Mouse (Mus musculus) heart, postnatal 14 days (tissue): ENCODE data around the gene Ccdc73. TPM values are rescaled to one million over a fixed set of nuclear protein-coding genes. Genes with fewer than 3 reads are reported as not detected.
"Not testable (repeated sequence)": the region's sequence is repeated elsewhere in the genome, so short reads cannot be mapped to it uniquely, and the experiment has no call there.

Experiments used
- DNase-seq, 2 experiments: peaks; one replicate each; pipeline ENCODE4 v3.0.0; 2021 to 2022
- intact Hi-C: fragments of 180-260 bp; cut with DNase I; formaldehyde crosslinking; loops from one replicate; pipeline ENCODE4 v1.15.1; 2025
- total RNA-seq, 2 experiments: library from RNA; stranded (reverse); gene quantifications; 2 replicates each; pipeline ENCODE4 v1.2.3; 2021

The Ccdc73 gene
- total RNA-seq, 2 experiments from 2014 or later, result 3.2 to 4.9 TPM

DNA sequence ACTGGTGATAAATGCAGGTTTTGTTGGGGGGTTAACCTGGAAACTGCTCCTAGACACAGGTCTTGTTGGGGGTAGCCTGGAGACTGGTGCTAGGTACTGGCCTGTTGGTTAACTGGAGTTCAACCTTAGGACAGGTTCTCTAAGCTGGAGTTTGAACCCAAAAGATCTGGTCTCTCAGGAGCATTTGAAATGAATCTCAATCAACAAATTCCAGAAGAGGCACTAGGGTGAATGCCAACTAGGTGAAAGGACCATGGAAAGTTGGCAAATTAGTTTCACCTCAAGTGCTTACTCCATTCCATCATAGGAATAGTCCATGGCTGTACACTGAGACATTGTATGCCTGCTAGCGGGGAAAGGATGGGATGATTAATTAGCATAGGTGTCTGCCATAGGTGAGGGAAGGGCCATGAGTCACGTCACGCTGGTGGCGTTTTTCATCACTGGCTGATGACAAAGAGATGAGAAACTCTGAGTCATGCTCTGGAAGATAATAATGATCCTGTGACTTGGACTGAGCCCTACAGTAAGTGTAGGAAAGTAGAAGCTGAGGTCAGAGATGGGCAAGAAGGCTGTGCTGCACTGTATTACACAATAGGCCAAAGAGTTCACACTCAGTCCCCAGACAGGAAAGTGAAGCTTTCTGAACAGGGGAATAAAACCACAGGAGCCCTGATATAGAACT, 3.3 kb upstream of the Ccdc73 start:
- intact Hi-C loops, result no loop called here
- DNase-seq, result no peak

DNA sequence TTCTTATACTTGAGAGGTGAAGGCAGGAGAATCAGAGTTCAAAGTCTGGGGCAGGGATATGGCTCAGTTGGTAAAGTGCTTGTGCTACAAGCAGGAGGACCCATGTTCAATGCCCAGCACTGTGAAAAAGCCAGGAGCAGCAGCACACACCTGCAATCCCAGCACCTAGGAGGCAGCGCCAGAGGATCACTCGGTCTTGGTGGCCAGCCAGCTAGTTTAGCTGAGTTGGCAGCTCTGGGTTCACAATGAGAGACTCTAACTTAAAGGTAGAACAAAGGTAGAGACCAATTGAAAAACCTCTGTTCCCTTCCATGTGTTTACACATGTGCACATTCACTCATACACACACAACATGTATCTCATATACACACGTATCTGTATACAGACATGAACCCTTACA, 1.5 kb downstream of the Ccdc73 start:
- no peak for DNase-seq
- intact Hi-C loops, result no loop called here

DNA sequence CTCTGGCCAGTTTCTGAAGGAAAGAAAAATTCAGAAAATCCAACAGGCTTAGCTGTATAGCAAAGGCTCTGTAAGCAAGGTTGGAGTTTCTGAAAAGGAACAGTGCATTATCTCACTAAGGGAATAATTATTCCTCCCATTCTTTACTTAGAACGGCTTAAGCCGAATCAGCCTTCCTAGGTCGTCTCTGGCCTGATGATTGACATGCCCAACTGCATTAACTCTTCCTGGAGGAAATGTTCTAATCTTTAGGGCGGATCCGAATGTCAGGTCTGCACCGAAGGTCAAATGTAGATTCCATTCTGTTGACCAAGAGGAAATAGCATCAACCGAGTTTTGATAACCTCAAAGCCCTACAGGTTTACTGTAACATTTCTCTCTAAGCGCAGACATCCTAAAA, 11.2 kb downstream of the Ccdc73 start:
- intact Hi-C loops, result no loop called here
- no peak for DNase-seq

DNA sequence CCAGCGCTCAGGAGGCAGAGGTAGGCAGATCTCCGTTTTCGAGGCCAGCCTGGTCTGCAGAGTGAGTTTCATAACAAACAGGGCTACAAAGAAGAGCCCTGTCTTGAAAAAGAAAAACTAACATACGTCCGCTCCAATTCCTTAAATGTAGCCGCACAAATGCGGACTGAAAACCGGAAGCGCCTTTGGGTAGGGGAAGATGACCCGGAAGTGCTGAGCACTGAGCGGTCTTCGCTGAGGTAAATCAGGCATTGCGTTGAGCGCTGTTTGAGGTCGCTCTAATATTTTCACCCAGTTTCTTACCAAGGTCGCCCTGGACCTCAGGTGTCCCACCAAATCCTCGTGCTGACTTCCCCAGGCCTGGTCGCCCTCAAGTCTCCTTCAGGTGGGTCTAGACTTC, 18.5 kb downstream of the Ccdc73 start:
- no peak for DNase-seq
- intact Hi-C loops, result no loop called here

DNA sequence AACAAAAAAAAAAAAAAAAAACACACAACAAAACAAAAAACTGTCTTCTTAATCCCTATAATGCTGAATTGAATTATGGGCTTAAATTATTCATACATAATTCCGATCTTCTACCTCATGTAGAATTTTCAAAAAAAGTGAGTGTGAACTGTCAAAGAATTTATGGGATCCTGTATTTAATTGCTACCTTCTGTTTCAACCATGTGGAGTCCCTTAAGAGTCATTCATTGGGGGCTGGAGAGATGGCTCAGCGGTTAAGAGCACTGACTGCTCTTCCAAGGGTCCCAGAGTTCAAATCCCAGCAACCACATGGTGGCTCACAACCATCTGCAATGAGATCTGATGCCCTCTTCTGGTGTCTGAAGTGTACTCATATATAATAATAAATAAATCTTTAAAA, 19.7 kb downstream of the Ccdc73 start:
- DNase-seq, intact Hi-C loops: not testable (repeated sequence)

DNA sequence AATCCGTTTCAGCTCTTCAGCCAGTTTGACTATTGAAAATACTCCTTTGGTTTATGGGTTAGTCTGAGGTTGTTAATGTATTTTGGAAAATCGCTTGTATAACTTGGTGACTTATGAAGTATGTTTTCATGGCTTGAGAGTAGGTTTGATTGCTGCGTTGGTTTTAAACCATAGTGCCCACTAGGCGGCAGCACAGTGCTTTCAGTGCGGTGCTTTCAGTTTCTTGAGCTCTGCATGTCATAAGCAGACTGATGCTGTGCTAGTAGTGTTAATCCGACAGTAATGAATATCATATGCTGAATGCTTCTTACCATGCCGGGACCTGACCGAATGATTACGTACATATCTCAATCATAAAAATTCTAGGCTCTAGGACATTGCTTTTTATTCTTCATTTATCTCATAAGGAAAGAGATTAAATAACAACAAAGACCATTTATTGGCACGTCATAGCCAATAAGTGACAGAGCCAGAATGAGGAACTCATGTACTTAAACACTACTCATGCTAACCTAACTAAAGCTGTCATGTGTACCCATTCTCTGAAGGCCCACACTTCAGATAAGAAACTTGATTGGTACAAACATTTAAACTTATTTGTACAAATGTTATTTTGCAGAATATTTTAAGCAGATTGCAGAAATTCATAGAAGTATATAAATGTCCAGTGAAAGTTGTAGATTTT, 20.4 kb downstream of the Ccdc73 start:
- peak; percentile 80 to 84 for DNase-seq
- intact Hi-C loops, result loop anchor here (2.0 kb wide), 1 partner anchor 343 kb away; no protein-coding TSS in a partner anchor

DNA sequence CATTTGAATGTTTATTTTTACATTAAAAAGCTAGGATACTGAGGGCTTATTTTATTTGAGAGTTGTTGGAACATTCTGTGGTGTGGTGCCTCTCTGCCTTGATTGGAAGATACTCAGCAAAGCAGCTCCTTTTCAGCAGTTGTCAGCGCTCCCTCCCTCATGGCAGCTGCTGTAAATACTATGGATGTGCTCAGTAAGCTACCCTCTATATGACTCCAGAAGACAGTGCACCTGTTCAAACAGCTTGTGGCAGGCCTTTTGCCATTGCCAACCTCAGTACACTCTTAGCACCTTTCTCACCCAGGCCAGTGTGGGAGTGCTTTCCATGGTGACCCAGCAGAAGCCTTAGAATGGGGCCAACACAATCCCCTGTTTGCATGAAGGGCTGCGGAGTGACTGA, 32.4 kb downstream of the Ccdc73 start:
- intact Hi-C loops, result no loop called here
- no peak for DNase-seq

DNA sequence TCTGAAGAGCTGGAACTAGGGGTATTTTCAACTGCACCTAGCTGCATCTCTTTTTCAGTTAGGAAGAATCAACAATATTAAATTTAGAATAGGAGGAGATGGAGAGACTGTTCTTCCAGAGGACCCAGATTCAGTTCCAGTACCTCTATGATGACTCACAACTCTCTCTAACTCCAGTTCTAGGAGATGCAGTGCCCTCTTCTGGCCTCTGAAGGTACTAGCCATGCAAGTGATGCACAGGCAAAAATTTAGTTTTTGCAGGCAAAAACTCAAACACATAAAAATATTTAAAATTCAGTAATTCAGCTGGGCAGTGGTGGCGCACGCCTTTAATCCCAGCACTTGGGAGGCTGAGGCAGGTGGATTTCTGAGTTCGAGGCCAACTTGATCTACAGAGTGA, 48.1 kb downstream of the Ccdc73 start:
- no peak for DNase-seq
- intact Hi-C loops, result no loop called here

DNA sequence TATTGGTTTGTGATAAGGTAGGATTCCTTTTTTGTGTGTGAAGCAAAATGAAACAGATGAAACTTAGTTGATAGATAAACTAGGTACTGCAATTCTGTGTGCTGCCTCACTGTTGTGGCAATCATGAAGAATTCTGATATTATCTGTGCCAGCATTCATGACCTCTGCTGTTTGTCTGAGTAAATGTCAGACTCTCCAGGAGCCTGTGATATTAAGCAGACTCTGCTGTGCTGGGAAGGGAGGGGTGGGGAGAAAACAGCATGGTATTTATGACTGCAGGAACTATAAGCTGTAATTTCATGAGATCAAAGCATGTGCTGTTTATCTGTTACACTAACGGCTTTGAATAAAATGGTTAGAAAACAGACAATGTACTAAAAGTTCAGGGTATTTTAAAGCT, 96.9 kb downstream of the Ccdc73 start:
- intact Hi-C loops, result no loop called here
- peak in 1 of 2 experiments; percentile 24 for DNase-seq

DNA sequence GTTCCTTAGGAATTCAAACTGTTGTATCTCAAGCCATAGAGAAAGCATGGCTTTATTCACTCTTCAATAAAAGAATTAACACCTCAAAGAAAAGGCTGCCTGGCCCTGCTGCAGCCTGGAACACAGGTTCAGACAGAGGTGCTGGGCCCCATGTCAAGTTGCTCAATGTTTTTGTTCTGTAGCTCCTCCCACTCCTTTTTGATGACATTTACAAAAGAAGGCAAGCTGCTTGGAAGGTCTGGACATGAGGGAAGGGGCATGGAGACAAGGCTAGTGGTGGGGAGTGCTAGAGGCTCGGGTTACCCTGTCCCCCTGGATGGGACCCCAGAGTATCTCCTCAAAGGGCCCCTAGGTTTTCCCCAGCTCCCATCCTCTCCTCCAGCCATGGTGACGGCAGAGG, 114.1 kb downstream of the Ccdc73 start:
- no peak for DNase-seq
- intact Hi-C loops, result no loop called here

DNA sequence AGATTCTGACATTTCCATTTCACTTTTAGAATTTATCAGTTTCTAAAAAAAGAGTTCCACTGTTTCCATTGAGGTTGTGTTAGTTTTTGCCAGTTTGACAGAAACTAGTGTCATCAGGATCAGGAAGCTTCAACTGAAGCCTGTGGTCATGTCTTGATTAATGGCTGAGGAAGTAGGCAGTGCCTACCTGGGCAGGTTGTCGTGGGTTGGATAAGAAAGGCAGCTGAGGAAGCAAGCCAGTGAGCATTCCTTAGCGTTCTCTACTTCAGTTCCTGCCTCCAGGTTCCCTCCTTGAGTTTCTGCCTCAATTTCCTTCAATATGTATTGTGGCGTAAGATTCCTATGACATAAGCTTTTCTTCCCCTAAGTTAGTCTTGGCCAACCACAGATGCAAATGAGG, 118.2 kb downstream of the Ccdc73 start:
- intact Hi-C loops, result no loop called here
- no peak for DNase-seq

DNA sequence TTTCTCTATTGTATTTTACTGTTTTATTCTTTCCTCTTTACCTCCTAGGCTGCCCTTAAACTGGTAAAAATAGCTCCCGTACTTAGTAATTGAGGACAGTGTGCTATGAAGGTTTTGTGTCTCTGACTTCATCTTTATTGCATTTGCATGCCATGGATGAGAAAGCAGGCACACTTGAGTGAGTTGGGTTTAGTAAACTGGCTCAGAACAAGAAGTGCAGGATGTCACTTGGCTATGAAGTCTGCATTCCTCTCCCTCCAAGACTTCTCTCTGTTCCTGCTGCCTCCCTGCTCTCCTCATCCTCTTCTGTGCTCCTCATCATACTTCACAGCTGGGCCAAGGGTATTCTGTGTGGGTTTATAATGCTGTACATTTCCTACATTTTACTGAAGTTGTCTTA, 121.4 kb downstream of the Ccdc73 start:
- intact Hi-C loops, result no loop called here
- DNase-seq, result no peak

DNA sequence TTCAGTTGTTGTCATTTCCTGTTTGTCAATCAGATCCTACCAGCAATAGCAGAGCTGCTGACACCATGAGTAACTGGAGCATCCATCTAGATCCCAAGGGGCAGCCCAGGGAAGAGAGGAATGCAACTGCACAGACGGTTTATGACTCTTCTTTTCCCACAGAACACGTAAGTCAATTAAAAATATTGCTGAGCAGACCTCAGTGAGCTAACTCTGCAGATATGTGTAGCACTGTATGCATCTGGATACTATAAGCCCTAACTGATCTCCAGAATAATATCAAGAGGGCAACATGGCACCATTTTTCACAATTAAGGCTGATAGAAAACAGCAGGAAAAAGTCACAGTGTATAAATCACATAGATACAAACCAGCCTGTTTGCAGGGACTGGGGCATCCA, 126.8 kb downstream of the Ccdc73 start:
- intact Hi-C loops, result no loop called here
- DNase-seq, result no peak

DNA sequence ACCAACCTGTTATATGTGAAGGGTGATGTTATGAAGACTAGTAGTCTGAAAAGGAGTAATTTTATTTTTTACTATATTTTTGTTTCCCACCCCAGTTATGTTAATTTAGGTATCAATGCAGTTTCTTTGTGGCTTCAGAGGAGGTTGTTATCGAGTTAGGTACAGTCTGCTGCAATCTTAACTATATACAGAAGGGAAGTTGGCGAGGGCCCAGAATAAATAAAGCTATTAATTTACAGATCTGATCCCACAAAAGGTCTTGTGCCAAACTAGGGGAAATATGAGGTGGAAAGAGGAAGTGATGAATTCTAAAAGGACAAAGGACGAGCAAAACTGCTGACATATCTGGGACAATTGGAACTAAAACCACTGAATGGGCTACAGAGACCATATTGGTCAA, 128.6 kb downstream of the Ccdc73 start:
- intact Hi-C loops, result no loop called here
- DNase-seq, result no peak

DNA sequence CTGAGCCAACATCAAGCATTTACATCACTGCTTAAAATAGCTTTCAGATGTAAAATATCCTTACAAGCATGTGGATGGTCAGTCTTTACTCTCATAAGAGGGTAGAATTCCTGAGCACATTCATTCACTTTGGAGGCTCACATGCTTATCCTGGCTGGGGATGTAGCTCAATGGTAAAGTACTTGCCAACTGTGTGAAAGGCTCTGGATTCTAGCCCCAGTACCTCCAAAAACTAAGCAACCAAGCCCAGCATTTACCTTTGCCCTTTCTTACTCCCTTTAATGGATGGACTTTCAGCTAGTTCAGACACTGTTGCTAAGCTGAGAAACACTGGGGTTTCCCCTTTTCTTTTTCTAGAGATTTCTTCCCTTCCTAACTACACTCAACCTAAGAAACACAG, 139.6 kb downstream of the Ccdc73 start:
- intact Hi-C loops, result no loop called here
- no peak for DNase-seq

DNA sequence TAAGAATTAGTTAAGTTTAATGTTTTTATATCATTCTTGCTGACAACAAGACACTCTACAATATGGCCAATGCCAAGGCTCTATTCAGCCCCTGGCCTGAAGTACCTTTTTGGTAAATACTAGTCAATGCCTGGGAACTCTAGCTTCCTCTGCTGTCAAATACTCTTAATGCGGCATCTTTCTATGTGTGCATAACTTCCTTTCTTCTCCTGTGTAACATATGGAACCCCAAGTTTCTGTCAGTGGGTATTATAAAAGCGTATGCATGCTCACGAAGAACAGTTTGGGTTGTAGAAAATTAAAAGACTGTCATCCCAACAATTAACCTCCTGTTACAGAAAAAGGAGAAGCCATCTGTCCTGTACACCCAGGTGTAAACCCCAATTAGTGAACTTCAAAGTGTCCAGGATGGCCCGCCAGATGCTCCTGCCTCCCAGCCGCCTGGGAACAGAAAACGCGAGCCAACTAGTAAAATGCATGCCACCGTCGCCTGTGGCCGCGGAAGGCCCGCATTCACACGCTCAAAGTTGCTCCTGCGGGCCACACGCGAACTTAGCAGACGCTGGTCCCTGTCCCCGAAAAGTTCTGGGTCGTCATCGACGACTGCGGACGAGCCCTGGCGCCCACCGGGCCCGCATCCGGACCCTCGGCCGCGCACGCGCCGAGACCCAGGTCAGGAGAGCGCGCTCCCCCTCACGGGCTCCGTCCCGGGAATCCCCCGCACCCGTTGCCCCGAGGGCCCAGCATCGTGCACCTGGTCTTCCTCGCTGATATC, 148.8 kb downstream of the Ccdc73 start:
- intact Hi-C loops, result loop anchor here (5.0 kb wide), 1 partner anchor 111 kb away; the partner anchor contains the start of gene Wt1
- no peak for DNase-seq

DNA sequence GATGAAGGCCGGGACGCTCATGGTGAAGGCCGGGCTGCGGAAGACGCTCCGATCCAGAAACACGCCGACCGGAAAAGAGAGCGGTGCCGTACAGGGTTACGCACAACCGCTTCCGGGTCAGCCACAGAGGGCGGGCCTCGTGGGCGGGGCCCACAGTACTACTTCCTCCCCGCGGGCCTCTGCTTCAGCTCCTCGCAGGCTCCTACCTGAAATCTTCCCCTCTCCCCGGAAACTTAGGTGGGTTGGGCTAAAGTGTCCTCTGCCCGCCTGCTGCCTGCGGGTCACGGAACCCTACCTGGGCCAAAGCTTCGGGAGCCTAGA, 149.3 kb downstream of the Ccdc73 start, which contains the start of gene Eif3m:
TSS of gene Eif3m (minus strand) at position 114 of the 321 bp plus-strand sequence.
- intact Hi-C loops, result loop anchor here (5.0 kb wide), 1 partner anchor 110 kb away; the partner anchor contains the start of gene Wt1
- DNase-seq, result peak; percentile 92 to 95

DNA sequence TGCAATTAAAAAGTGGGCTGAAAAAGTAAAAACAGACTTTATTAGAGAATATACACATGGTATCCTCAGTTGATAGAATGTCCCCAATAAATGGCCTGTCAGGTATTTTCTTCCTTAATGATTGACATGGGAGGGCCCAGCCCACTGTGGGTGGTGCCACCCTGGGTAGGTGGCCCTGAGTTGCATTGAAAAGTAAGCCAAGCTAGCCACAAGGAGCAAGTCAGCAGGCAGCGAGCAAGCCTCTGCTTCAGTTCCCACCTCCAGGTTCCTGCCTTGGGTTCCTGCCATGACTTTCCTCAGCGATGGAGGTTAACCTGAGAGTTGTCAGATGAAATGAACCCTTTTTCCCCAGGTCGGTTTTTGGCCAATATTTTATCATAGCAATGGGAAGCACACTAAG, 150.2 kb downstream of the Ccdc73 start:
- intact Hi-C loops, result loop anchor here (5.0 kb wide), 1 partner anchor 109 kb away; the partner anchor contains the start of gene Wt1
- DNase-seq, result no peak

DNA sequence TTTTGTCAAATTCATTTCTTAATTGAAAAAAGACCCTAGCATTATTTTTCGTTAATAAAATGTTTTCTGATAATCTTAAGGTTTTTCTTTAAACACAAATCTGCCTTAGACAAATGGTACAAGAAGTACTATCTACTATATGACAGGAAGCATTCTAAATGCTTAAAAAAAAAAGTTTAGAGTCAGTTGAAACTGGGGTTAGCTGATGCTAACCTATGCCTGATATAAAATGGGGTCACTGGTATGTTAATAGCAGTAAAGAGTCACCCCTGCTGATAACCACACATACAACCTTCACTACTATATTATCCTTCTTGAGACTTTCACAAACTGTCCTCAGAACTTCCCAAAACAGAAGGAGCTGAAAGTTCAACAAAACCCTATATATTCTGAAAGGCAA, 151.9 kb downstream of the Ccdc73 start:
- DNase-seq, result no peak
- intact Hi-C loops, result loop anchor here (5.0 kb wide), 1 partner anchor 108 kb away; the partner anchor contains the start of gene Wt1

DNA sequence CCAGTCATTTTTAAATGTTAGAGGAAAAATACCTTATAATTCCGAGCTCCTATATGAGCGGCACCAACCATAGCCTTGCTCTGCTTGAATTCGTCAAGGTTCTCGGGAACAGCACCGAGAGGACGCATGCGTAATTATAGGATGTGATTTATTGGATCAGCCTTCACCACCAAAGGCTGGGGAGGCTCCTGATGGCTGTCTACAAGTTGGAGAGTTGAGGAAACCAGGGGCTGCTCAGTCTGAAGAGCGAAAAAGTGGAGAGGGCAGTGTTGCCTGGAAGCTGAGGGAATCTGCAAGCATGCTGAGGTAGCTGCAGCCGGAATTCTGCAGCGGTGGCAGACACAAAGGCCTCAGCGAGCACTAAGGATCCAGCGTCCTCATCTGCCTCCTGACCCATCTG, 153.7 kb downstream of the Ccdc73 start:
- DNase-seq, result no peak
- intact Hi-C loops, result no loop called here

DNA sequence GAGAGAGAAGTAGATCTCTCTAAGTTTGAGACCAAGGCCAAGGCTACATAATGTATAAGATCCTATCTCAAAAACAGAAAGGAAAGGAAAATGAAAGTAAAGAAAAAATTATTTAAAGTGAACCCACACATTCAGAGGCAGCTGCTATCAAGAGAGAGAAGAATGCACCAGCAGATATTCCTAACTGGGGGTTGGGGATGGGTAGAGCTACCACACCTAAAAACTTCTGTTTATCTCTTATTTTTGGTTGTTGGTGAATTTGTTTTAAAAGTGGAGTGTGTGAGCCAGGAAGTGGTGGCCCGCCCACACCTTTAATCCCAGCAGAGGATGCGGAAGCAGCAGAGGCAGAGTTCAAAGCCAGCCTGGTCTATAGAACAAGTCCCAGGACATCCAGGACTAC, 154.2 kb downstream of the Ccdc73 start:
- DNase-seq, result no peak
- intact Hi-C loops, result no loop called here
